Mouse (Mus musculus): ENCODE results near the gene Pex6.
"Not testable (repeated sequence)": the region's sequence is repeated elsewhere in the genome, so short reads cannot be mapped to it uniquely, and the experiment has no call there.

DNA sequence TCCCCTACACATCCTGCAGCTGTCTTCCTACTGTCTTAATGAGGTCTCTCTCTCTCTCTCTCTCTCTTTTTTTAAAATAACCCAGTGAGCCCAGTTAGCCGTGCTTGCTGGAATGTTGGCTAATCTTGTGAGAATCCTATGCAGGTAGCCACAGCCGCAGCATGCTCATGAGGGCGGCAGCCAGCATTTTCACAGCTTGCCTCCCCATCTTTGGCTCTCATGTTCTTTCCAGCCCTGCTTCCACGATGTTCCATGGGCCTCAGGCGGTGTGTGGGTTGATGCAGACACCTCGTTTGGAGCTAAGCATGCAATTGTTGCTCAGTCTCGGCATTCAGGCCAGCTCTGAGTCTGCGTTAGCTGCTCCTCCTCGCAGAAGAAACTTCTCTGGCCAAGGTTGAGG, 53.7 kb downstream of the Pex6 start:
- TF ChIP-seq CTCF (IDR thresholded peaks at IDR 0.05; ENCODE audit: borderline replicate concordance, control insufficient read depth, extremely low read depth, insufficient read depth, low read length, poor library complexity); POLR2A (IDR thresholded peaks at IDR 0.05; ENCODE audit: control insufficient read depth, extremely low read depth, insufficient read depth, low read length, poor library complexity): not testable (repeated sequence)

Measured in thymus, adult 2 months (tissue).